Mouse (Mus musculus) liver, embryonic 14.5 days (tissue): ENCODE data around the gene Anks4b. TPM values are rescaled to one million over a fixed set of nuclear protein-coding genes. Genes with fewer than 3 reads are reported as not detected.

Source experiments
- ATAC-seq: fragments of 200-750 bp; cut with Nextera tagmentation; 2 replicates; pipeline ENCODE4 v1.8.0; 2017; ENCODE audit warnings: moderate number of reproducible peaks, mild to moderate bottlenecking, moderate library complexity; ENCODE audit not compliant: insufficient read depth
- DNase-seq, 3 experiments: peaks; one replicate each; pipeline ENCODE4 v3.0.0-alpha.2; 2012 to 2013; ENCODE audit warnings: low read depth in 3 of 3, low spot score in 3 of 3
- H3K27ac ChIP-seq: fragments of 300-500 bp; sonication (generic); 2 replicates; pipeline ENCODE4 v1.5.1; 2014; ENCODE audit warnings: moderate library complexity, mild to moderate bottlenecking, control low read depth, inconsistent platforms
- H3K27me3 ChIP-seq: fragments of 300-500 bp; sonication (generic); 2 replicates; pipeline ENCODE4 v1.6.1; 2014; ENCODE audit warnings: mild to moderate bottlenecking, low read length, moderate library complexity; ENCODE audit not compliant: control insufficient read depth, insufficient read depth
- H3K36me3 ChIP-seq: fragments of 300-500 bp; sonication (generic); replicated peaks from 2 replicates; pipeline ENCODE4 v1.6.1; 2014; ENCODE audit warnings: low read depth; ENCODE audit not compliant: control insufficient read depth, insufficient read depth
- H3K4me1 ChIP-seq, 2 experiments: fragments of 200-500 bp in 1 of 2; fragments of 300-500 bp in 1 of 2; sonication (generic) in 1 of 2; replicated peaks; 2 replicates each; pipeline ENCODE4 v1.6.1; 2012 to 2014; ENCODE audit warnings: antibody characterized with exemption in 1 of 2, inconsistent platforms in 1 of 2, low read length in 1 of 2; ENCODE audit not compliant: control insufficient read depth in 2 of 2, insufficient read depth in 2 of 2
- H3K4me2 ChIP-seq: fragments of 300-500 bp; sonication (generic); 2 replicates; pipeline ENCODE4 v1.6.1; 2014; ENCODE audit warnings: low read depth, mild to moderate bottlenecking, control low read depth, moderate library complexity
- H3K4me3 ChIP-seq, 2 experiments: fragments of 200-500 bp in 1 of 2; fragments of 300-500 bp in 1 of 2; sonication (generic) in 1 of 2; 2 replicates each; pipeline ENCODE4 v1.5.1; 2012 to 2014; ENCODE audit warnings: low read depth in 2 of 2, low read length in 2 of 2, mild to moderate bottlenecking in 2 of 2, control low read depth in 1 of 2, inconsistent platforms in 1 of 2, moderate library complexity in 1 of 2; ENCODE audit not compliant: insufficient read depth in 1 of 2
- H3K9ac ChIP-seq: fragments of 300-500 bp; sonication (generic); replicated peaks from 2 replicates; pipeline ENCODE4 v1.6.1; 2014; ENCODE audit warnings: mild to moderate bottlenecking, control low read depth, moderate library complexity
- H3K9me3 ChIP-seq: fragments of 300-500 bp; sonication (generic); 2 replicates; pipeline ENCODE4 v1.6.1; 2016; ENCODE audit warnings: low read length, mixed read lengths; ENCODE audit not compliant: control insufficient read depth
- CTCF ChIP-seq: IDR thresholded peaks from 2 replicates; pipeline ENCODE4 v1.5.1; 2016; ENCODE audit warnings: antibody characterized with exemption, low read depth, control low read depth
- EP300 ChIP-seq: IDR thresholded peaks from 2 replicates; pipeline ENCODE4 v1.6.1; 2016; ENCODE audit warnings: antibody characterized with exemption, low read depth
- WGBS: fragments of 180-500 bp; shearing (Covaris S2); extraction: QIAGEN DNeasy Blood & Tissue Kit; methylation state at CpG from one replicate; pipeline ENCODE4 v1.1.7; 2014; ENCODE audit not compliant: insufficient replicate concordance; 5-methylcytosine and 5-hydroxymethylcytosine counted together
- polyA plus RNA-seq, 2 experiments: library from polyadenylated mRNA; depleted of rRNA in 1 of 2; stranded (reverse) in 1 of 2; unstranded in 1 of 2; fragments of >200 nt; fragmentation: Nextera tagmentation in 1 of 2; extraction: Ambion mirVana in 1 of 2; gene quantifications; 2 replicates each; pipeline versions ENCODE4 v1.2.1 to v1.2.3; 2012 to 2014

Gene Anks4b
- polyA plus RNA-seq, 2 experiments = 0.95 to 3.2 TPM

GRCm38 (mm10) chr7:120142743-120143142 is 30.9 kb upstream of the Anks4b start:
- ATAC-seq (no peak), DNase-seq (no peak)
- WGBS = 48% methylated on average over 1 of the region's 1 CpGs
- Histone ChIP-seq H3K9ac (no peak overlapping the region), H3K9me3 (no peaks in the 10 kb centered on the region), H3K4me2 (no peak overlapping the region), H3K27ac (no peak overlapping the region), H3K4me3 (no peak overlapping the region), H3K4me1 (no peaks in the 10 kb centered on the region), H3K27me3 (no peaks in the 10 kb centered on the region), H3K36me3 (no peaks in the 10 kb centered on the region)
- no peak for TF ChIP-seq CTCF
- TF ChIP-seq EP300 = no peak

- DNase-seq = no peak
- WGBS = 57% methylated on average over 9 of the region's 9 CpGs
- no peak within 1 kb of the TSS for H3K4me2 ChIP-seq
- no peaks in the 10 kb centered on the region for H3K36me3 ChIP-seq
- ATAC-seq = no peak
- peaks cover 0 to 4% of the 10 kb centered on the region in 2 experiments; a peak in 2 of 4 replicates for H3K4me1 ChIP-seq
- H3K9ac ChIP-seq = no peak within 1 kb of the TSS
- H3K27ac ChIP-seq = no peak within 1 kb of the TSS
- H3K4me3 ChIP-seq = no peak within 1 kb of the TSS
- H3K9me3 ChIP-seq = no peaks in the 10 kb centered on the region
- no peaks in the 10 kb centered on the region for H3K27me3 ChIP-seq
- no peak for TF ChIP-seq EP300
- TF ChIP-seq CTCF = no peak
These were observed 28.5 kb upstream of the Anks4b start, which contains the start of gene Zp2 for GRCm38 (mm10) chr7:120145191-120145590. TSS of gene Zp2 (minus strand) at chr7:120145291.

- H3K4me3 ChIP-seq = no peak overlapping the region
- TF ChIP-seq CTCF (no peak), EP300 (no peak)
- no peak overlapping the region for H3K27ac ChIP-seq
- peak in 2 of 3 experiments; percentile 2 to 7 for DNase-seq
- peaks cover 0 to 4% of the 10 kb centered on the region in 2 experiments; a peak in 2 of 4 replicates for H3K4me1 ChIP-seq
- H3K9ac ChIP-seq = no peak overlapping the region
- ATAC-seq = peak; percentile 41; the same call in 1 of the 2 replicates
- 30% methylated on average over 3 of the region's 3 CpGs for WGBS
- no peaks in the 10 kb centered on the region for H3K27me3 ChIP-seq
- H3K9me3 ChIP-seq = no peaks in the 10 kb centered on the region
- H3K36me3 ChIP-seq = no peaks in the 10 kb centered on the region
- no peak overlapping the region for H3K4me2 ChIP-seq
These were observed 23.4 kb upstream of the Anks4b start for GRCm38 (mm10) chr7:120150257-120150656.

- no peak overlapping the region for H3K4me2 ChIP-seq
- no peak for DNase-seq
- TF ChIP-seq EP300 = no peak
- H3K27me3 ChIP-seq = no peaks in the 10 kb centered on the region
- H3K9ac ChIP-seq = no peak overlapping the region
- H3K4me3 ChIP-seq = no peak overlapping the region
- peaks cover 0 to 4% of the 10 kb centered on the region in 2 experiments; a peak in 2 of 4 replicates for H3K4me1 ChIP-seq
- H3K9me3 ChIP-seq = no peaks in the 10 kb centered on the region
- H3K27ac ChIP-seq = no peak overlapping the region
- 50% methylated on average over 2 of the region's 2 CpGs for WGBS
- no peak for ATAC-seq
- no peaks in the 10 kb centered on the region for H3K36me3 ChIP-seq
These were observed 22.8 kb upstream of the Anks4b start for GRCm38 (mm10) chr7:120150898-120151297.

GRCm38 (mm10) chr7:120156841-120157409 is 16.7 kb upstream of the Anks4b start:
- H3K4me2 ChIP-seq = no peak overlapping the region

More at GRCm38 (mm10) chr7:120156841-120157409, 16.7 kb upstream of the Anks4b start:
- no peaks in the 10 kb centered on the region for H3K36me3 ChIP-seq
- H3K9me3 ChIP-seq = no peaks in the 10 kb centered on the region
- no peak overlapping the region for H3K9ac ChIP-seq
- no peak overlapping the region for H3K4me3 ChIP-seq
- H3K4me1 ChIP-seq = no peaks in the 10 kb centered on the region
- ATAC-seq (no peak), DNase-seq (no peak)
- no peak for TF ChIP-seq CTCF
- TF ChIP-seq EP300 = no peak
- WGBS = 32% methylated on average over 2 of the region's 2 CpGs
- no peaks in the 10 kb centered on the region for H3K27me3 ChIP-seq
- no peak overlapping the region for H3K27ac ChIP-seq
